Mouse (Mus musculus) small intestine, adult 2 months (tissue): ENCODE measurements around the gene Nkiras2.

Experiments used
- CTCF ChIP-seq: fragments of 200-500 bp; IDR thresholded peaks from 2 replicates; pipeline ENCODE4 v1.5.1; 2012; ENCODE audit warnings: low read depth, mild to moderate bottlenecking, control low read depth, inconsistent platforms, low read length, moderate library complexity, mixed read lengths; ENCODE audit not compliant: insufficient replicate concordance, insufficient read length; ENCODE audit errors: extremely low read depth
- POLR2A ChIP-seq: fragments of 200-500 bp; IDR thresholded peaks from 2 replicates; pipeline ENCODE4 v1.6.1; 2012; ENCODE audit warnings: low read depth, mild to moderate bottlenecking, control low read depth, inconsistent platforms, low read length, moderate library complexity

DNA sequence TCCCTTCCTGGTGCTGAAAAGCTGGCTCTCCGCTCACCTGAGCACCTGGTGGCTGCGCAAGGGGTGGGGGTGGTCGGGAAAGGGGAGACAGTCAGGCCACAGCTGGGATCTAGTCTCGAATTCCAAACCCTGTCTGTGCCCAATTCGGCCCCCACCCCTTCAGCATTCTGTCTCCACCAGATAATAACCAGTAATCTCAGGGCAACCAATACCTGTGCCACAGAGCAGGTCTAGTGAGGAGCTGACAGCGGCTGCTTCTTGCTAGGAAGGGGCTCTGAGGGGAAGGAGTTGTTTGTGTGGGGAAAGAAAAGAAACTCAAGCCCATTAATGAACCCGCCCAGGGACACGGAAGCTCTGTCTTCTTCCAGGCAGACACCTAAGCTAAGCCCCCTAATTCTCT is 32.2 kb downstream of the Nkiras2 start:
- TF ChIP-seq POLR2A (no peak), CTCF (no peak)
